Mouse (Mus musculus) cerebellum, postnatal 4 days (tissue): ENCODE measurements at regions not wholly inside any gene's neighbourhood (a gene's known extent, or its start where the extent isn't known, plus 50 kb on each side); places are given as distances from the start of the nearest gene placed in this dataset.

Source experiments
- DNase-seq, 2 experiments: peaks; one replicate each; pipeline ENCODE4 v3.0.0; 2022; ENCODE audit warnings: low spot score in 2 of 2, mixed read lengths in 1 of 2

DNA sequence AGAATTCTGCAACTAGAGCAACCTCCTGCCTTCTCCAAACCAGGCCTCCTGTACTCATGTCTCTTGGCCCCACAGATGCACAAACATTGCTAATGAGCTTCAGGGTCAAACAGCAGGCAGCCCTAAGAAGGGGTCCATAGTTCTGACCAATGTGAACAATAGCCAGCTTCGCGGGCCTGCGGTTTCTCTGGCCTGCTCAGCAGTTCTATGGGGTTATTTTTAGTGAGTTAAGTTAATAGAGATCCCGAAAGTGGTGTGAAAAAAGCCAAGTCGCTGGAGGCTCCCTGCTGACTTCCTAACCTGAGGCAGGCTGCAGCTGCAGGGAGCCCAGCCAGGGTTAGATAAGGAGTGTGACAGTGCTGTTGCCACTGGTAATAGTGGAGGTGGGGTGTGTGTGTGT lies 106.6 kb downstream of the Pdcd6ip start:
- DNase-seq = no peak

DNA sequence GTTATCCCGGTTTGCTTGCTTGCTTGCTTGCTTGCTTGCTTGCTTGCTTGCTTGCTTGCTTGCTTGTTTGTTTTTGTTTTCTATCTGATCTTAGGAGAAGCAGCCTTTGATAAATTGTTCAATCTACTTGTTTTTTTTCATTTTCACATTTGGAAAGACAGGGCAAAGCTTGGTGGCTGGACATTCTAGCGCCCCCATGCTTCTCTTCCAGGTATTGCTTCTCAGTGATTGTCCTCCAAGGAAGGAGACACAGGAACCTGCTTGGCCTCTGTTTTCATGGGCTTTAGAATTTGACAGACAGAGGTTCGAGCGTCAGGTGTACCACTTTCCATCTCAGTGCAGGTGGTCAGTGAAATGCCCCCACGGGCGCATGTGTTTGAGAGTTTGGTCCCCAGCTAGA lies 120.8 kb downstream of the Pdcd6ip start:
- DNase-seq = peak in 1 of 2 experiments; percentile 9

DNA sequence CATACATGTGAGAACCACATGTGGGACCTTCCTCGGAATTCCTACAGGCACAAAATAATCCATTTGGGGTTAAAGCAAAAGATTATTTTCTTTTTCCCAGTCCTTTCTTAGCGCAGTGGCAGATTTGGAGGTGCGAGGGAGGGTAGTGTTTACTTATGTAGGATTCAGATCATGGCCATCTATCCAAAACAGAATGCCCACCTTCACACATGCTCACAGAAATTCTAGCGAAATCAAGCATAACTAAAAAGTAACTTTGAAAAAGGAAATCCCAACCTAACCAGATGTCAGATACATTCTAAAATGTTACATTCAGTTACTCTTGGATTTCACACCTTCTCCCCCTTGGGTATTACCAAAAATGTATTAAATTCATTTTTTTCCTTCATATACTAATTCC lies 121.6 kb downstream of the Pdcd6ip start:
- no peak for DNase-seq

DNA sequence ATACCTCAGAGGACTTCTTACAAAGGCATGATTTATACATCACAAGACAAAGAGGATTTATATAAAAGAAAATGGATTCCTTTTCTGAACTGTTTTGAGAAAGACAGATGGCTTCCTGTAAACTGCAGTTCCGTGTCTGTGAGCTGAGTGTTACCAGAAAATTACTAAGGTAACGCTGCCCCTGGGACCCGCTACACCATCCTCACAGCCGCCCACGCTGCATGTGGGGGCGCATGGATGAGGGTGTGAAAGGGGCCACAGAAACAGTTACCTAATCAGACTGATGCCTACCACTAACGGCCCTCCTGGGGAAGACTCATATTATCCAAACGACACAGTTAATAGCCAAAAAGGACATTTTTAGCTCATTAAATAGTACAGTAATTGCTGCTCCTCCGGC lies 129.8 kb downstream of the Pdcd6ip start:
- no peak for DNase-seq

DNA sequence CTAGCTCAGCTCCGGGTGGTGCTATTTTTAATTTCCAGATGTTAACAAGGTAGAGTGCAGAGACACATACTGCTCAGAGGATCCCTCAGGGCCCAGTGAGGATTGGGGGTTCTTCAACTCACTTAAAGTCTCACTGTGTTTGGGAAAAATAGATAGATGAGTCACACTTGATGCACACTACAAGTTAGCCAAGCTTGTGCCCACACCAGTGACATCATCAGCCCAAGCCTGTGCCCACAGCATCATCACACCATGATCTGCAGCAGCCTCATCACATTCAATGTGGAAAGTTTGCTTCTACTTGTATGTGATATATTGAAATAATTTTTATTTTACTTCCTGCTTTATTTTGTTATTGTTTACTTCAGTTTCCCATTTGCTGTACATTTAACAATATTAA lies 139.2 kb downstream of the Pdcd6ip start:
- no peak for DNase-seq

DNA sequence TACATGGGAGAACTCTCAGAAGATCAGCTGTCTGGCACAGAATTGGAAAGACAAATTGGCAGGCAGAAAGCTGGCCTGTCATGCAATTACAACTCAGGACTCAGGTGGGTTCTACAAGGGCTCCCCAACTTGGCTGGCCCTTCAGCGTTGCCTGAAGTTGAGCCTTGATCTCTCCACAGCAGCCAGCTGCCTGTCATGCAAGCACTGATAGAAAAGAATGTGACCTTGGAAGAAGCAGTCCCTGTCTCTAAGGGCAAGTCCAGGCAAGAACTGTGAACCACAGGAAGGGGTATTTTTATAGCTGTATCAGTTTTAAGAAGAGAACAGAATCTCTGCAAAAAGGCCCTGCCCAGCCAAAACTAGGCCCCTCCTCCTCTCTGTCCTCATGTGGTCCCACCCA lies 140.4 kb downstream of the Pdcd6ip start:
- no peak for DNase-seq

DNA sequence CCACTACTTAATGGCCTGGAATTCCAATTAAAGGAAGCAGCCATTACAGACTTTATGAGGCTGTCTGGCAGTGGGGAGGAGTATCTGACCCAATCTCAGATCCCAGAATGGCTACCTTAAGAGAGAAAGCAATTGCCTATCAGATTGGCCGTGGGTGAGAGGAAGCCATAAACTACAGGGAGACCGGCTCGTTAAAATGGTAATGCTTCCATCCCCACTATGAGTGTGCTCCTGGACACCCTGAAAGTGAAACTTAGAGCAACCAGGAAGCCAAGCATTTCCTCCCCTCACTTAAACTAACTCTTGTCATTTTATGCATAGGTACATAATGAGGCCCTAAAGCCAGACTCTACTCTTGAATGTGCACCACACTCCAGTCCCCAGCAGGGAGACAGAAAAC lies 141.4 kb downstream of the Pdcd6ip start:
- no peak for DNase-seq

DNA sequence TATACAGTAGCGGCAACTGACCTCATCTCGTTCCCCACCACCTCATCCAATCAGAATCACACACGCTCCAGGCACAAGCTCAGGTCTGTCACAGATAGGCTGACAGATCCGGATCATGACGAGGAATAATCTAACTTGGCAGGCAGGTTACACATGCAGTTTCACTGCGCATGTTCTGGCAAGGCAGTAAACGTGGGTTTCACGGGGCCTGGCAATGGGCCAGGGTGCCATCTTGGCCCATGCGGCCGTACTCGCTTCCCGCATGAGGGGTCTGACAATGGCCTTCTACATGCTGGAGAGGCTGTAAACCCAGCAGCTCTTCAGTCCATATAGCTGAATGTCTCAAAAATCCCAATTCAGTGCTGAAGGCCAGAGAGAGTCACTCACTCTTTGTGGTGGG lies 154.1 kb downstream of the Pdcd6ip start:
- DNase-seq = no peak

DNA sequence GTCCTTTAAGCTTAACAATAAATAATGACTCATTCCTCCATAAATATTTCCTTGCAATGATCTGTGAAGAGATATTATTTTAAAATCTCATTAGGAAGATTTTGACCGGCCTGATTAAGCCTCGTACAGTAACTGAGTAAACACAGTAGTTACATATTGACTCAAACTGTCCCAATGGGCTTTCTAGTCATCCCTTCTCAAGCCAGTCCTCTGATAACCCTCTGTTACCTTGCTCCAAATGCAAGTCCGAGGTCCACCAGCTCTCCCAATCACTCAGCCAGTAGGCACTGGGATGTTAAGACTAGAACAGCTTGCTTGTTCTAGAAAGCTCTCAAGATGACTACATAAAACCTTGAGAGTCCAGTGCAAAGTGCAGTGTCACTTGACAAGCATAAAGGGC lies 160.6 kb downstream of the Pdcd6ip start:
- DNase-seq = no peak

DNA sequence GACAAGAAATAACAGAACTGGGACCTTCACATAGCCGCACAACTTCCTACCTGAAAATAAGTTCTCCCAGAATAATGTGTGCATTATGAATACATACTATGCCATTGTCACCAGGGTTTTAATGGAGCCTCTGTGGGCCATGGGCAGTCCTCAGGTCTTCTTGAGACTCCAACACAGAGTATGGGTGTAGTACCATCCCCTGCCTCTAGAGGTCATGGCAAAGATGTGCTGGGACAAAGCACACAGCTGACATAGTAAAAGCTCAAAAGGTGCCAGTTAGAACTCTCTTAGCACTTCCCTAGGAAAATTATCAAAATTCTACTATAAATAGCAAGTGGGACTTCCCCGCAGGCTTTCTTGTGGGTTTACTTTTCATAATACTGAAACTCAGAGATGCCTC lies 179.5 kb downstream of the Pdcd6ip start:
- peak in 1 of 2 experiments; percentile 52 for DNase-seq

DNA sequence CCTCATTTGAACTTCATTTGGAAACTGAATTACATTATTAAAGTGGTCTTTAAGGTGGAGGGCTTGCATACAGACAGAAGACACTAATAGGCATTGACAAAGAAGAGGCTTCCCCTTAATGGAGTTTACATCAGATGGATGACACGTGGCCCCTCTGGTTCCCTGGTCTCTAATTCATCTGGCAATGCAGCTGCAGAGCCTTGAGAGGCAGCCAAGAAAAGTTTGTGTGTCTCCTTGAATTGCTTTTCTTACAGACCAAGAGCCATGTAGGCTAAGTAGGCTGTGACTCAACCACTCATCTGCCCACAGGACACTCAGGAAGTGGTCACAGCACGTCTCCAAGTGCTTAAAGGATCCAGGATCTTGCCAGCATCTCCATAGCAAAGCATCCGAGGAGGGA lies 183.8 kb downstream of the Pdcd6ip start:
- DNase-seq = no peak

DNA sequence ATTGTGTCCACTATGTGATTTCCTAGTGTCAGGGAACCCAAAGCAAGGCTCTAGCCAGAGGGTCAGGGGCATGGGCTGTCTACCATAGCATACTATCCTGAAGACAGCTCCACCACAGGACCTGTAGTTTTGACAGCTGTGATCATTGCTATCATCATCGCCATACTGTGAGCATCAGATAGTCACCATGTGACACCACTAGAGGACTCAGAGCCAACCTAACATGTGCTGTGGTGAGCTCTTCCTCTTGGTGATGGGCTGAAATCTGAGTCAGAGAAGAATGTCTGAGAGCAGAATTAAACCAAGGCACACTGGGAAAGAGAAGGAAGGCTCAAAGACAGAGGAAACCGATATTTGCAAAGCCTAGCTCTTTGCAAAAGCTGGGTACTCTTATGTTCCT lies 184.9 kb downstream of the Pdcd6ip start:
- DNase-seq = no peak

DNA sequence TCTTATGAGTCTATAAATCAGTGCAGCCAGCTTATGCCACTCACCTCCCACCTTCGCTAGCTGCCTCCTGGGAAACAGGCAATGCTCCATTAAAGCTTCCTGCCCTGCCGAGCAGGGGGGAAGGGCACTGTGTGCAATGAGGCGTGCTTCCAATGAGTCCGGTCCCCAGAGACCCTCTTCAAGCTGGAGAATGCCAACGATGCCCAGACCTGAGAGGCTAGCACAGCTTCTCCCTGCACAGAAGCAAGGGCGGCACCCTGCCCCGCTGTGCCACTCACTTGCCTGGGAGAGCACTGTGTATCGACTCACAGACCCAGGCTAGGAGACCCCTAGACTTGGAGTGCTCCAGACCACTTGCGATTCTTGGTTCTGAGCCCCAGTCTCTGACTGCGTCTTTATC lies 188.3 kb downstream of the Pdcd6ip start:
- DNase-seq = peak in 1 of 2 experiments; percentile 8

DNA sequence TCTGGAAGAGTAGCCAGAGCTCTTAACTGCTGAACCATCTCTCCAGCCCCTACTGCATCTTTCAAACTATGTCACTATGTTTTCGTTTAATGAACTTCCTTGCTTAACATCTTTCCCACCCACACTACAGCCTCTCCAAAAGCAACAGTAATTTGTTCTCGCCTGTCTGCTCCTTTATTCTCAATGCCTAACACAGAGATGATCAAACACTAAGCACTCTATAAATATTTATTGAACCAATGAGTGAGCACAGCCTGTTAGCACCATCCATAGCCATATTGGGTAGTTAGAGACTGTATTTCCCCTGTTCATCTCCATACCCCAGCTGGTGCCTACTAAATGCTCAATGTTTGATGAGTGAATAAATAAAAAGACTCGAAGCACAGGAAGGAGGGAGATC lies 189.6 kb downstream of the Pdcd6ip start:
- DNase-seq = no peak

DNA sequence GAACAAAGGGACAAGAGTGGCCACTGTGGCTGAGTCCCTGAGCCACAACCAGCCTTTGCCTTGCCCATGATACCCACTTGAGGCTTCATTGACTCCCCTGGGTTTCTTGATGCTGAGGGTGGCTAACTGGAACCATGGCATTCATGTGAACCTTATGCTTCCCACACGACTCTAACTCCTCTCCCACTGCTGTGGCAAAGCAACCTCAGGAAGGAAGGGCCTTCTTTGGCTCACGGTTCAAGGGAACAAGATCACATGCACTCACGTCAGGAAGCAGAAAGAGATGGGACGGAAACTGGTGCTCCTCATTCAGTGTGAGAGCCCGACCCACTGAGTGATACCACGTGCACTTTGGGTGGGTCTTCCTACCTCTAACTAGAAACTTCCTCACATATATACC lies 190.3 kb downstream of the Pdcd6ip start:
- no peak for DNase-seq

DNA sequence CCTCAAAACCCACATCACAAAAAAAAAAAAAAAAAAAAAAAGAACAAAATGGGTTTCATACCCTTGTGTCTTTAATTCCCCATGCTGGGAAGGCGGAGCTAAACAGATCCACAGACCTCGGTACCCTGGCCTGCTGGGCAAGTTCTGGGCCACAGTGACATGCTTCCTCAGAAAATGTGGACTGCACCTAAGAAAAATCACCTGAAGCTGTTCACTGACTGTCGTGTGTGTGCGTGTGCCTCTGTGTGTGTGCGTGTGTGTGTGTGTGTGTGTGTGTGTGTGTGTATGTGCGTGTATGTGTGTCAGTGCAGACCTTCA lies 192.4 kb downstream of the Pdcd6ip start:
- peak in 1 of 2 experiments; percentile 5 for DNase-seq

DNA sequence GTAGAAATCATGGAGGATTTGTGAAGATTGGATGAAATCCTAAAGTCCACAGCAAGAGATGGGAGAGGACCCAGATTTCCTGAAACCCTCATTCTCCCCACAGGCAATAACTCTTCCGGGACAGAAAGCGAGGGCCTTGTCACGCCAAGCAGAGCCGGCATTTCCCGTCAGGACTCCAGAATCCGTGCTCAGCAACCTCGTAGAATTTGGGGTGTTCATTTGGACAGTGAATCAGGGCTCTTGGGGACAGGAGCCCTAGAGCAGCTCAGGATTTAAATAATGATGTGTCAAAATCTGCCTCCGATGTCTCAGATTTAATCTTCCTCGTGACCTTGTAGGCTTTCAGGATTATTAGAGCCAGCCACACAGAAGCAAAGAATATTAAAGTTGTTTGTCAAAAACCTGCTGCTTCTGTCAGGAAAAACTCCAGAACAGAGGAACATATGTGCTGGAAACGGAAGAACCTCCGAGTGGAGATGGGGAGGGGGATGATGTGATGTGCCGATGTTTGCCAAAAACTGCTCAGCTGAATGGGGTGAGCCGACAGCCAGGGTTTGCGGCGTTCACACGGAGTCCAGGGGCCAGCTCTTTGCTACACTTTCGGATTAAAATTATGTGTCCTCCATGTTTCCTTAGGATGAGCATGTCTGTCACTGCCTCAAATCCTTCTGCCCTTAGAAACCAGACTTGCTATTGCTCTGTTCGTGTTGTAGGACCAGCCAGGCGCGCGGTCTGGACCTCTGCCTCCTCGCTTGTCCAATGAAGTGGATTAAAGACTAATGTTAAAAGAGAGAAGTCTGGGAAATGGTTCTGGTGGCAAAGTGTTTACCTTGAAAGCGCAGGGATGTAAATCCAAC lies 193.0 kb downstream of the Pdcd6ip start:
- peak in 1 of 2 experiments; percentile 16 for DNase-seq

DNA sequence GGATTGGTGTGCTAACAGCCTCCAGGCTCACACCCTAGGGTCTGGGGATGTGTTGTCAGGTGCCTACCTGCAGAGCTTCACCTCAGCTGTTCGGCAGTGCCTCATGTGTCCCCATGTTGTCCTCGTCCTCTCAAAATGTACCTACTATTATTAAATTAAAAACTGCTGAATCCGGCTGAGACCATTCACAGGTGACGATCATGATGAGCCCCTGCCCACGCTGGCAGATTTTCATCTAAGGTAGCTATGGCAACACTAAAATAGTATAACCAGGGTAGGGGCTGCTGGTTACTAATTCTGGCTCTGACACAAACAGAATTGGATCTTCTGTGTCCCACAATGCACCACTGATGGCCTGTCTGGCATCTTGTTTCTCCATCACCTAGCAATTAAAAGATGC lies 196.8 kb downstream of the Pdcd6ip start:
- DNase-seq = no peak

DNA sequence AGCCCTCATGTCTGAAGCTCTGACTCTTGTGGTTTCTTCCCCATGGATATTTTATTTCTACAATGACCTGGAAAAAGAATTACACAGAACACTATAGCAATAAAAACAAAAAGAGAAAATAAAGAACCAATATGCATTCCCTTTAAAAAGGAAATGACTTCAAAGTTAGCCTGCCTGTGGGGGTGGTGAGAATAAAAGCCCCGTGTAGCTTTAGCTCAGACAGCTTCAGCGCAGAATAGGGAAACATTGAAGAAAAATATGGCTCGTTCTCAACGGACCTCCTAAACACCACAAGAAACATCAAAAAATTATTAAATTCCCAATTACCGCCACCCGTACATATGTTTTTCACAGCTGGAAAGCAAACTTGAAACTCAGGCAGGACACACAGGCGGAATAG lies 198.7 kb downstream of the Pdcd6ip start:
- no peak for DNase-seq

DNA sequence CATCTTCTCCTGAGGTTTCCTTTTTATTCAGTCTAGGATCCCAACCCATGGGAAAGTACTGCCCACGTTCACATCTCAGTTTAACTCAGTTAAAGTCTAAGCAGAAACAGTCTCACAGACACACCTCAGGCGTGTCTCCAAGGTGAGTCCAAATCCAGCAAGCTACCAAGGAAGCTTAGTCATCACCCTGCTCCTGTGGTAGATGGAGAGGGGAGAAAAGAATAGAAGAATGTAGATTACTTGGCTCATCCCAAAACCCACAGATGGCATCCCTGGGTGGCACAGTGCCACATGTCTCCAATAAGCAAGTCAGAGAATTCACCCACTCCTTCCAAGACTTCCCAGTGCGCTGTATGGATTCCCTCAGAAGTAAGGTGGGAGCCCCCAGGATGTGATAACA lies 199.2 kb downstream of the Pdcd6ip start:
- DNase-seq = peak in 1 of 2 experiments; percentile 17

DNA sequence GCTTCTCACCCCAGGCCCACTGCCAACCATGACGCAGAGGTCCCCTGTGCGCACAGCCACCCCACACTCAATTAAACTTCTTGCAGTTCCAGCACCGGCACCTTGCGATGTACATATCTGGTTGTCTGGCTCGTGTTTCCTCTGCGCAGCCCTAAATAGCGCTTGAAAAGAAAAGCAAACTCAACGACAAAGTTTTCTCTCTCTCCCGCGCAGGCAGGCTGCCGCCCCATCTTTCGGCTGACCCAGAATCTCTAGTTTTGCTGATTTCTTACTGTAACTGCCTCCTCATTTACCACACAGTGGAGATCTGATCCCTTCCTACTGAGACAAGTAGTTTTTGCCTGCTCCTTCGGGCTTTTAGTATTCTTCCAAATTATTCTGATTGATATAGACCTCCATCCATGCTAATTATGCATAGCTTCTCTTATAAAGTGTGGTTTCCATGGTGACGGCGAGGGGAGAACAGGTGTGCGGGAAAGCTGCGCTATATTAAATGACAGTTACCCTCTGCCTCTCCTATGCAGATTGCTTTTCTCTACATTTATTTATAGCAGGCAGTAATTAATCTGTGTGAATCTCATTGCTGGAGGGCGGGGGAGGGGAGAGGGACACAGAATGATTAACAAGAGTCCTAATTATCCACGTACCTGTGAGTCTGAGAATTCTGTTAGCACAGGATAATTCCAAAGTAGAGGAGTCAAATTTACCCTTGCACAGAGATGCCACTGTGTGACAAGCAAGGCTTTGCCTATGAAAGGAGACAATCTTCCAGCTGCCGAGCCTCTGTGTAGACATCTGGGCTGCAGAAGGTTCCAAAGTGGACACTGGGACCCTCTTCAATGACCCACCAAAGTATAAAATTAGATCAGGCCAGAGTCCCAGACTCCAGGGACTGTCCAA lies 200.2 kb downstream of the Pdcd6ip start:
- no peak for DNase-seq

DNA sequence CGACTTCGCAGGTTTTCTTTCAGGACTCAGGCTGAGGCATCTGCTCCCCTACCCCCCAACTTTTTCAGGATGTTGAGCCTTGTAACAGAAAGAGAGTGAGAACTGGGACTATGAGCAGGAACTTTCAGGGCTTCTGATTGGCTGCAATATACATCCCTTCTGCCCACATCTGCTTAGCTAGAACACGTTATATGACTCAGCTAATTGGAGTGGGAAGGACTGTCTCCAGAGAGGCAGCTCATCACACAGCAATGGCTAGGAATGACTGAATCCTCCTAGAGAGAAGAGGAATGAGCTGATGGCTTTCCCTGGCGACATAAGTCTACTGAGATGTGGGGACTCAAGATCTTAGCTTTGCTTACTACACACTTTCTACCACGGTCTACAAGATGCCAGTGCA lies 208.8 kb downstream of the Pdcd6ip start:
- no peak for DNase-seq

DNA sequence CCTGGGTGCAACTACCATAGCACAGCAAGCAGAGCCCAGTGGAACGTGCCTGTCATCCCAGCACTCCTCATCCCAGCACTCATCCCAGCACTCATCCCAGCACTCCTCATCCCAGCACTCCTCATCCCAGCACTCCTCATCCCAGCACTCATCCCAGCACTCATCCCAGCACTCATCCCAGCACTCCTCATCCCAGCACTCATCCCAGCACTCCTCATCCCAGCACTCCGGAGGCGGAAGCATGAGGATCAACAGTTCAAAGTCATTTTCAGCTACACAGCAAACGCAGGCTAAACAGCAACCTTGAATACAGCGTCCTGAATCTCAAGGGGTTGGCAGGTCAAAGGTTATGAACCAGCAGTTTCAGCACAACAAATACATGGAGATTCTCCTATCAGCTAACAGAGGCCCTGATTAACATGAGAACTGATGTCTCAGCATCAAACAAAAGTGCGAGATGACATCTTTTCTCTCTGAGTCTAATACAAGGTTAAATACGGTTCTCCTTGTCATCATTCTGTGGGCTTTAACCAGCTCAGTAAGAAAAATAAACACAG lies 211.8 kb downstream of the Pdcd6ip start:
- DNase-seq = no peak
